Mouse (Mus musculus) CD4-positive helper T cell, adult 2 months (primary cell): ENCODE results near the gene Esp31.

ENCODE experiments used
- DNase-seq: peaks from one replicate; pipeline ENCODE4 v3.0.0-alpha.2; 2012; ENCODE audit warnings: low read depth, missing footprints, low spot score

Gene Esp31

DNA sequence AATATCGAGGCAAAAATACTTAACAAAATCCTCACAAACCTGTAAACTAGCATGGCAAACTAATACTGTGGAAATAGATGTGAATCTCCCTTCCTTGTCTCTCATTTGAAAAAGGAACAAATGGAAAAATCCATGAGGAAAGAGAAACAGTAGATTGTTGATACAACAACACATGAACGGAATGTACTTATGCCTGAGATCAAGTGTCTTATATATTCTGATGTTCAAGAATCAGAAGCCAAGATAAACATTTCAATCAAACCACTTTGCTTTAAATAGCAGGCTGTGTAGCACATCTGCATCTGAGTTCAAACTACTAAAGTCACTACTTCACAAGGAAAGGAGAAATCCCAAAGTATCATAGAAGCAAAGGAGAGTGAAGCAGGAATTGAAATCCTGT, at the start of gene Esp31:
Gene Esp31 (plus strand): TSS at position 301 of the 400 bp plus-strand sequence.
- DNase-seq = no peak
